ENCODE assay signal across 1 mouse cellular context in the genomic region with DNA sequence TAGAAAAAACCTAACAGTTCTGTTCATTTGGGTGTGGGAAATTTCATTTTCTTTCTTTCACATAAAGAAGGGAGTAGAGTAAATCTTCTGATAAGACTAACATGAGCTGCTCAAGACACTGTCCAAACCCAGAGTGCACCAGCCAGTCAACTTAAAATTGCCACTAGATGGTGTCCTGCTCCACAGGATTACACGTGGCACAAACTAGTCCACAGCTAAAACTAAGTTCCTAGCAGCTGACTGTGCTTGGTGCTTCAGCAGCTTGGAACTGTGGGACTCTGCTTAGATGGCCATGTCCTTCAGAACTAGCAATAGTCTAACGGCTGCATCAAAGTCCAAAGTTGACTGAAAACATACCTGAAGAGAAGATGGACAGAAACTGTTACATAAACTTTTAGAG.
TF ChIP-seq lines count a peak whose summit lies in the region.

No protein-coding gene starts in this region.

TF ChIP-seq in MEL, 35 proteins besides CTCF, POLR2A, EP300 and RAD21 (continued from another document):
- TF ChIP-seq ETS1 (IDR thresholded peaks at IDR 0.05; ENCODE audit: low read depth, low read length) (no peak), TAL1 (IDR thresholded peaks at IDR 0.05; ENCODE audit: low read length) (no peak), TCF12 (IDR thresholded peaks at IDR 0.05; ENCODE audit: low read depth, low read length) (no peak), JUND (IDR thresholded peaks at IDR 0.05; ENCODE audit: low read depth, low read length) (no peak), ZKSCAN1 (IDR thresholded peaks at IDR 0.05; ENCODE audit: low read depth, low read length) (no peak), E2F4 (IDR thresholded peaks at IDR 0.05; ENCODE audit: borderline replicate concordance, low read depth, low read length) (no peak)
